Comparison of ENCODE assay signal across 10 mouse cellular contexts in genomic region chr10:110974463-110974862, GRCm38 (mm10). TPM values are rescaled to one million over a fixed set of nuclear protein-coding genes. Genes with fewer than 3 reads are reported as not detected.
DNase-seq lines count a peak whose midpoint lies in the region.
"Had no signal": no experiment of that assay in that cellular context is flagged by ENCODE, and none has a peak within 500 bp of the region (broad histone marks: within the 10 kb centered on the region; RNA-seq: fewer than 3 reads in every experiment).

No protein-coding gene starts in this region.

- no peaks in the 10 kb centered on the region for H3K9me3 ChIP-seq in midbrain, embryonic 10.5 days (replicated peaks)
- H3K9me3 ChIP-seq: liver, embryonic 15.5 days had no signal

- H3K27ac ChIP-seq in midbrain, embryonic 10.5 days (replicated peaks) = no peak overlapping the region
- H3K27ac ChIP-seq: liver, embryonic 15.5 days had no signal

- no peak overlapping the region for H3K4me3 ChIP-seq in midbrain, embryonic 10.5 days
- H3K4me3 ChIP-seq: erythroblast, embryonic 14.5 days; liver, embryonic 15.5 days had no signal

- no peaks in the 10 kb centered on the region; the same call in 1 of the 2 replicates for H3K4me1 ChIP-seq in midbrain, embryonic 10.5 days

- H3K36me3 ChIP-seq in midbrain, embryonic 10.5 days = peaks cover 63% of the 10 kb centered on the region

- WGBS in midbrain, embryonic 10.5 days = 56% methylated on average over 3 of the region's 3 CpGs

- peak; percentile 74 for DNase-seq in 3T3-L1 (ENCODE audit: low read depth, low spot score)
- DNase-seq in CD4-positive helper T cell, adult 2 months (ENCODE audit: low read depth, low spot score) = peak; percentile 11
- peak; percentile 66 for DNase-seq in cerebellum, adult 9-10 months
- DNase-seq in gastrocnemius, postnatal 10 days = peak; percentile 33
- DNase-seq in layer of hippocampus, adult 18-20 months (ENCODE audit: low spot score in 2 of 2) = peak; percentile 32 to 65
- peak; percentile 19 for DNase-seq in midbrain, embryonic 10.5 days (ENCODE audit: low spot score)
- peak; percentile 62 for DNase-seq in testis, postnatal 10 days (ENCODE audit: low spot score)
- DNase-seq in yolk sac, embryonic 10.5 days (ENCODE audit: low spot score) = no peak

- H3K27me3 ChIP-seq in midbrain, embryonic 10.5 days (ENCODE audit: low read depth, poor library complexity, severe bottlenecking) = no peaks in the 10 kb centered on the region
- H3K27me3 ChIP-seq: liver, embryonic 15.5 days had no signal

RNA-seq across cellular contexts. Expression of gene Zdhhc17, which starts 35.5 kb away (rescaled TPM):
- total RNA-seq in gastrocnemius, postnatal 10 days (2021) = 10 to 100 TPM; 22.4 to 29.1 TPM
- total RNA-seq in layer of hippocampus, adult 18-20 months (2021) = 100 to 1,000 TPM; 102 to 107 TPM
- polyA plus RNA-seq in midbrain, embryonic 10.5 days (2016; fragmentation: Nextera tagmentation; extraction: Ambion mirVana) = 28.9 and 32.1 TPM in 2 replicates
- polyA plus RNA-seq: erythroblast, embryonic 14.5 days had no signal

RNA-seq across cellular contexts. Expression of gene Csrp2, which starts 54.9 kb away (rescaled TPM):
- 10 to 100 TPM; 39.6 to 43.8 TPM for total RNA-seq in gastrocnemius, postnatal 10 days (2021)
- total RNA-seq in layer of hippocampus, adult 18-20 months (2021) = 10 to 100 TPM; 15.0 to 16.5 TPM
- 172 and 183 TPM in 2 replicates for polyA plus RNA-seq in midbrain, embryonic 10.5 days (2016; fragmentation: Nextera tagmentation; extraction: Ambion mirVana)
